Mouse (Mus musculus) MEL (cell line): Measurements from ENCODE around the gene Dusp2. TPM values are rescaled to one million over a fixed set of nuclear protein-coding genes. Genes with fewer than 3 reads are reported as not detected.
A peak's percentile ranks its signal among the peaks of the same experiment; 100 is the strongest.

Source experiments
- DNase-seq: peaks from one replicate; pipeline ENCODE4 v3.0.0; 2011; ENCODE audit warnings: low read depth, low spot score
- H3K27ac ChIP-seq: 2 replicates; pipeline ENCODE4 v1.5.1; 2012; ENCODE audit warnings: low read depth, mild to moderate bottlenecking, control low read depth, low read length, moderate library complexity; ENCODE audit not compliant: control insufficient read depth
- H3K27me3 ChIP-seq, 2 experiments: fragments of 150-350 bp in 1 of 2; sonication (generic) in 1 of 2; 2 replicates each; pipeline ENCODE4 v1.6.1; 2012; ENCODE audit warnings: low read length in 2 of 2, mild to moderate bottlenecking in 2 of 2, improper control_type of control experiment in 1 of 2, moderate library complexity in 1 of 2; ENCODE audit not compliant: insufficient read depth in 2 of 2, control insufficient read depth in 1 of 2
- H3K36me3 ChIP-seq, 2 experiments: 2 replicates each; pipeline ENCODE4 v1.6.1; 2012 to 2014; ENCODE audit warnings: low read length in 2 of 2, improper control_type of control experiment in 1 of 2, inconsistent platforms in 1 of 2, mild to moderate bottlenecking in 1 of 2; ENCODE audit not compliant: insufficient read depth in 2 of 2, control insufficient read depth in 1 of 2
- H3K4me1 ChIP-seq, 2 experiments: fragments of 150-350 bp in 1 of 2; sonication (generic) in 1 of 2; 2 replicates each; pipeline ENCODE4 v1.6.1; 2012; ENCODE audit warnings: low read length in 2 of 2, improper control_type of control experiment in 1 of 2, mild to moderate bottlenecking in 1 of 2; ENCODE audit not compliant: insufficient read depth in 2 of 2, control insufficient read depth in 1 of 2
- H3K4me3 ChIP-seq, 2 experiments: fragments of 150-350 bp in 1 of 2; sonication (generic) in 1 of 2; 2 replicates each; pipeline ENCODE4 v1.5.1; 2012; ENCODE audit warnings: low read depth in 2 of 2, low read length in 2 of 2, mild to moderate bottlenecking in 2 of 2, moderate library complexity in 2 of 2, control low read depth in 1 of 2, improper control_type of control experiment in 1 of 2; ENCODE audit not compliant: control insufficient read depth in 1 of 2, insufficient read depth in 1 of 2
- H3K79me2 ChIP-seq: 2 replicates; pipeline ENCODE4 v1.6.1; 2012; ENCODE audit warnings: mild to moderate bottlenecking, low read length, moderate library complexity; ENCODE audit not compliant: control insufficient read depth, poor library complexity, insufficient read depth
- H3K9ac ChIP-seq: 2 replicates; pipeline ENCODE4 v1.6.1; 2012; ENCODE audit warnings: low read depth, mild to moderate bottlenecking, control low read depth, low read length, moderate library complexity; ENCODE audit not compliant: control insufficient read depth, poor library complexity, severe bottlenecking
- H3K9me3 ChIP-seq: fragments of 150-350 bp; sonication (generic); replicated peaks from 2 replicates; pipeline ENCODE4 v1.6.1; 2012; ENCODE audit warnings: mild to moderate bottlenecking, low read length, improper control_type of control experiment, moderate library complexity; ENCODE audit not compliant: insufficient read depth
- BHLHE40 ChIP-seq: IDR thresholded peaks from 2 replicates; pipeline ENCODE4 v1.6.1; 2012; ENCODE audit warnings: low read depth, mild to moderate bottlenecking, inconsistent platforms, low read length, improper control_type of control experiment, borderline replicate concordance
- CHD1 ChIP-seq: IDR thresholded peaks from 2 replicates; pipeline ENCODE4 v1.6.1; 2012; ENCODE audit warnings: low read depth, mild to moderate bottlenecking, inconsistent platforms, low read length, improper control_type of control experiment
- CHD2 ChIP-seq: IDR thresholded peaks from 2 replicates; pipeline ENCODE4 v1.6.1; 2011; ENCODE audit warnings: low read length, improper control_type of control experiment
- CTCF ChIP-seq, 3 experiments: IDR thresholded peaks in 2 of 3; conservative IDR thresholded peaks in 1 of 3; 2 replicates each; pipeline ENCODE4 v1.5.1; 2011 to 2012; ENCODE audit warnings: low read length in 3 of 3, low read depth in 2 of 3, mild to moderate bottlenecking in 2 of 3, improper control_type of control experiment in 1 of 3, inconsistent platforms in 1 of 3, mixed read lengths in 1 of 3, moderate library complexity in 1 of 3; ENCODE audit not compliant: control insufficient read depth in 1 of 3, insufficient read depth in 1 of 3, poor library complexity in 1 of 3, severe bottlenecking in 1 of 3
- E2F4 ChIP-seq: IDR thresholded peaks from 2 replicates; pipeline ENCODE4 v1.6.1; 2011; ENCODE audit warnings: low read depth, low read length, improper control_type of control experiment, borderline replicate concordance
- GABPA ChIP-seq: IDR thresholded peaks from 2 replicates; pipeline ENCODE4 v1.6.1; 2012; ENCODE audit warnings: low read depth, mild to moderate bottlenecking, inconsistent platforms, low read length, improper control_type of control experiment, moderate library complexity
- GATA1 ChIP-seq: IDR thresholded peaks from 2 replicates; pipeline ENCODE4 v1.6.1; 2011; ENCODE audit warnings: low read depth, low read length, improper control_type of control experiment
- JUND ChIP-seq: IDR thresholded peaks from 2 replicates; pipeline ENCODE4 v1.6.1; 2011; ENCODE audit warnings: low read depth, mild to moderate bottlenecking, improper control_type of control experiment, low read length
- MAX ChIP-seq: IDR thresholded peaks from 2 replicates; pipeline ENCODE4 v1.6.1; 2011; ENCODE audit warnings: low read length, improper control_type of control experiment
- MEF2A ChIP-seq: IDR thresholded peaks from 2 replicates; pipeline ENCODE4 v1.6.1; 2014; ENCODE audit warnings: low read depth, mild to moderate bottlenecking, inconsistent platforms, low read length, improper control_type of control experiment; ENCODE audit not compliant: poor library complexity, insufficient replicate concordance, severe bottlenecking; ENCODE audit errors: extremely low read depth
- MXI1 ChIP-seq: IDR thresholded peaks from 2 replicates; pipeline ENCODE4 v1.6.1; 2011; ENCODE audit warnings: mild to moderate bottlenecking, low read depth, low read length, improper control_type of control experiment
- NELFE ChIP-seq: IDR thresholded peaks from 2 replicates; pipeline ENCODE4 v1.6.1; 2011; ENCODE audit warnings: low read depth, low read length, improper control_type of control experiment
- POLR2A ChIP-seq, 2 experiments: IDR thresholded peaks; 2 replicates each; pipeline ENCODE4 v1.6.1; 2011 to 2012; ENCODE audit warnings: low read length in 2 of 2, mild to moderate bottlenecking in 2 of 2, control low read depth in 1 of 2, improper control_type of control experiment in 1 of 2, low read depth in 1 of 2, moderate library complexity in 1 of 2; ENCODE audit not compliant: control insufficient read depth in 1 of 2, insufficient read depth in 1 of 2, poor library complexity in 1 of 2
- POLR2AphosphoS5 ChIP-seq: IDR thresholded peaks from 2 replicates; pipeline ENCODE4 v1.6.1; 2012; ENCODE audit warnings: low read depth, borderline replicate concordance, mild to moderate bottlenecking, inconsistent platforms, low read length, moderate library complexity, mixed read lengths
- RAD21 ChIP-seq: IDR thresholded peaks from 2 replicates; pipeline ENCODE4 v1.6.1; 2011; ENCODE audit warnings: mild to moderate bottlenecking, low read depth, low read length, improper control_type of control experiment
- RCOR1 ChIP-seq: IDR thresholded peaks from 2 replicates; pipeline ENCODE4 v1.6.1; 2012; ENCODE audit warnings: low read depth, mild to moderate bottlenecking, inconsistent platforms, low read length, improper control_type of control experiment
- SIN3A ChIP-seq: IDR thresholded peaks from 2 replicates; pipeline ENCODE4 v1.6.1; 2012; ENCODE audit warnings: low read length, improper control_type of control experiment, inconsistent platforms
- SMC3 ChIP-seq: IDR thresholded peaks from 2 replicates; pipeline ENCODE4 v1.6.1; 2011; ENCODE audit warnings: low read depth, low read length, improper control_type of control experiment
- TAL1 ChIP-seq: IDR thresholded peaks from 2 replicates; pipeline ENCODE4 v1.6.1; 2012; ENCODE audit warnings: mild to moderate bottlenecking, inconsistent platforms, low read length, moderate library complexity, mixed read lengths
- USF2 ChIP-seq, 2 experiments: IDR thresholded peaks; 2 replicates each; pipeline ENCODE4 v1.6.1; 2011 to 2012; ENCODE audit warnings: improper control_type of control experiment in 2 of 2, low read length in 2 of 2, borderline replicate concordance in 1 of 2, inconsistent platforms in 1 of 2, low read depth in 1 of 2, mild to moderate bottlenecking in 1 of 2; ENCODE audit not compliant: insufficient read depth in 1 of 2
- ZMIZ1 ChIP-seq: IDR thresholded peaks from 2 replicates; pipeline ENCODE4 v1.6.1; 2012; ENCODE audit warnings: low read depth, mild to moderate bottlenecking, inconsistent platforms, low read length, improper control_type of control experiment, moderate library complexity
- ZNF384 ChIP-seq: IDR thresholded peaks from 2 replicates; pipeline ENCODE4 v1.6.1; 2012; ENCODE audit warnings: low read depth, mild to moderate bottlenecking, inconsistent platforms, low read length, improper control_type of control experiment
- polyA plus RNA-seq, 2 experiments: library from polyadenylated mRNA; stranded (reverse) in 1 of 2; unstranded in 1 of 2; fragments of >175 nt in 1 of 2; fragments of >200 nt in 1 of 2; gene quantifications; 2 replicates each; pipeline versions ENCODE4 v1.2.1 to v1.2.4; 2012; ENCODE audit warnings: low replicate concordance in 2 of 2, low read depth in 1 of 2; ENCODE audit not compliant: insufficient read length in 2 of 2, insufficient read depth in 1 of 2, missing spikeins in 1 of 2
- total RNA-seq: library from RNA; depleted of rRNA; stranded (reverse); fragments of 300-350 nt; gene quantifications from 2 replicates; pipeline ENCODE4 v1.2.3, GENCODE M21; 2012

Gene Dusp2
- total and polyA plus RNA-seq, 3 experiments, result 10.4 to 11.6 TPM; not detected in 1

DNA sequence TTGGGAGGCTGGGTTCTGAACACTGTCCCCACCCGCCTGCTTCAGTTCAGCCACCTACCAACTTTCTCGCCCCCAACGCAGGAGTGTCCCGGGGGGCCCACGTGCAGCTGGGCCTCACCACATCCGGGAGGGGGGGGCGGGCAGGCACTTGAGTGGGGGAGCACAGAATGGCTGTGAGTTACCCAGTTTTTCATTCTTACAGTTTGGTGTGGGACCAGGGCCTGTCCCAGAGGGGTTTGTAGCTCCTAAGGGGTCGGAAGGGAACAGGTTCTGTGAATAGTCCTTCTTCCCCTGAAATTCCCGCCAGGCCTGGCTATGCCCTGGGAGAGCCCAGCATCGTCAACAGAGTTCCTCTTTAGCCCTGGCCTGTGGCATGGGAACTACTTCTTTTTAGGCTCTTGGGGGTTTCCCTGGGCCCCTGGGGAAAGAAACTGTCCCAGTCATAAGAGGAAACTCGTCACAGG, 849 bp upstream of the Dusp2 start:
- peaks cover 0 to 20% of the 10 kb centered on the region in 2 experiments; a peak in 3 of 4 replicates for H3K4me1 ChIP-seq

DNA sequence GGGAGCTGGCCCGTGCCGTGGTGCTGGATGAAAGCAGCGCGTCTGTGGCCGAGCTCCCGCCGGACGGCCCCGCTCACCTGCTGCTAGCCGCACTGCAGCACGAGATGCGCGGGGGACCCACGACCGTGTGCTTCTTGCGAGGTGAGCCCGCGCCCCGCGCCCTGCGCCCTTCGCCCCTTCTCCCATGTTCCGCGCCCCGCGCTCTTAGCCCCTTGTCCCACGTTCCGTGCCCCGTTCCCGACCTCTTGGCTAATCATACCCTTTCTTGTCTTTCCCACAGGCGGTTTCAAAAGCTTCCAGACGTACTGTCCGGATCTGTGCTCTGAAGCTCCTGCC, 506 bp downstream of the Dusp2 start:
- Histone ChIP-seq H3K79me2 (peaks cover 12% of the 10 kb centered on the region), H3K4me3 (peak overlapping the region; percentile 70 to 78), H3K27me3 (no peaks in the 10 kb centered on the region), H3K4me1 (peaks cover 0 to 20% of the 10 kb centered on the region in 2 experiments; a peak in 3 of 4 replicates), H3K9ac (peak overlapping the region; percentile 83), H3K9me3 (no peaks in the 10 kb centered on the region), H3K27ac (peak overlapping the region; percentile 66), H3K36me3 (peaks cover 0 to 12% of the 10 kb centered on the region in 2 experiments; a peak in 2 of 4 replicates)
- no peak for DNase-seq
- TF ChIP-seq ZNF384 (no peak), CHD1 (no peak), GABPA (no peak), CHD2 (no peak), POLR2A (IDR thresholded peaks at IDR 0.05; ENCODE audit: control insufficient read depth in 1 of 2, insufficient read depth in 1 of 2, low read depth in 1 of 2, low read length in 2 of 2, poor library complexity in 1 of 2) (no peak), MXI1 (no peak), TAL1 (no peak), SMC3 (no peak), USF2 (IDR thresholded peaks at IDR 0.05; ENCODE audit: borderline replicate concordance in 1 of 2, insufficient read depth in 1 of 2, low read depth in 1 of 2, low read length in 2 of 2) (no peak), NELFE (no peak)
- TF ChIP-seq, all 39 proteins: peak for 0

More for the DNA sequence above, 849 bp upstream of the Dusp2 start:
- Histone ChIP-seq H3K4me3 (no peak overlapping the region), H3K9ac (peak overlapping the region; percentile 55), H3K36me3 (peaks cover 0 to 12% of the 10 kb centered on the region in 2 experiments; a peak in 2 of 4 replicates), H3K9me3 (no peaks in the 10 kb centered on the region), H3K79me2 (peaks cover 12% of the 10 kb centered on the region), H3K27ac (peak overlapping the region; percentile 40; the same call in 1 of the 2 replicates), H3K27me3 (no peaks in the 10 kb centered on the region)
- peak; percentile 22; the same call in 1 of the 2 replicates for TF ChIP-seq SIN3A
- no peak for TF ChIP-seq MEF2A
- TF ChIP-seq CHD1, result 0 out of 2 replicates have a peak, but pooled peaks have one; percentile 18
- TF ChIP-seq ZMIZ1, result no peak
- no peak for TF ChIP-seq POLR2AphosphoS5
- TF ChIP-seq GATA1, result no peak
- no peak for TF ChIP-seq RAD21
- TF ChIP-seq E2F4, result no peak
- TF ChIP-seq MAX, result no peak
- no peak for TF ChIP-seq CTCF (IDR thresholded peaks at IDR 0.05 in 2 of 3, conservative IDR thresholded peaks at IDR 0.05 in 1 of 3; ENCODE audit: control insufficient read depth in 1 of 3, insufficient read depth in 1 of 3, low read depth in 2 of 3, low read length in 3 of 3, poor library complexity in 1 of 3, severe bottlenecking in 1 of 3)
- peak; percentile 37; the same call in 1 of the 2 replicates for TF ChIP-seq BHLHE40
- no peak for TF ChIP-seq RCOR1
- TF ChIP-seq JUND, result no peak
- DNase-seq, result peak; percentile 49
